Mouse (Mus musculus): Measurements from ENCODE around the gene Tpbgl.

The Tpbgl gene

GRCm38 (mm10) chr7:99579491-99580190 lies 47.3 kb downstream of the Tpbgl start:
- peak; percentile 58 for DNase-seq

GRCm38 (mm10) chr7:99578246-99578645 lies 48.7 kb downstream of the Tpbgl start:
- no peak for DNase-seq

Data from retina, postnatal 1 day (tissue).